Mouse (Mus musculus) spleen, embryonic (tissue): ENCODE results near the gene Tln1.
"Not testable (repeated sequence)": the region's sequence is repeated elsewhere in the genome, so short reads cannot be mapped to it uniquely, and the experiment has no call there.

Source experiments
- CTCF ChIA-PET: fragments of 350-600 bp; sonication (Branson Sonifier 250); formaldehyde crosslinking; loops from one replicate; lab custom pipeline; 2022; lab: Charles Lee

Gene Tln1

GRCm38 (mm10) chr4:43561997-43562768 is at the start of gene Tln1, which contains the start of gene Creb3:
Gene Tln1 (minus strand): TSS chr4:43562691.
Gene Creb3 (plus strand): TSS chr4:43562332.
- CTCF ChIA-PET: interaction anchor here (1.5 kb wide), 1 partner anchor 10 kb away, joined by 5 read pairs; no protein-coding TSS in a partner anchor

- CTCF ChIA-PET: no interaction called here
Observed at GRCm38 (mm10) chr4:43604751-43605685, 42.5 kb upstream of the Tln1 start.

GRCm38 (mm10) chr4:43604099-43604498 is 41.6 kb upstream of the Tln1 start:
- CTCF ChIA-PET: no interaction called here

- CTCF ChIA-PET: no interaction called here
Observed at GRCm38 (mm10) chr4:43600195-43600934, 37.9 kb upstream of the Tln1 start.

GRCm38 (mm10) chr4:43598650-43599380 is 36.3 kb upstream of the Tln1 start:
- CTCF ChIA-PET: interaction anchor here (0.7 kb wide), 1 partner anchor 166 kb away, joined by 3 read pairs; no protein-coding TSS in a partner anchor

- CTCF ChIA-PET: no interaction called here
Observed at GRCm38 (mm10) chr4:43598200-43598599, 35.7 kb upstream of the Tln1 start.

- CTCF ChIA-PET: not testable (repeated sequence)
Observed at GRCm38 (mm10) chr4:43596597-43596996, 34.1 kb upstream of the Tln1 start.

GRCm38 (mm10) chr4:43593453-43593852 is 31.0 kb upstream of the Tln1 start:
- CTCF ChIA-PET: interaction anchor here (0.5 to 0.7 kb wide), 2 partner anchors 9 to 101 kb away, joined by 3 to 6 read pairs; partner anchors contain the start of gene Ccdc107

- CTCF ChIA-PET: no interaction called here
Observed at GRCm38 (mm10) chr4:43591961-43592360, 29.5 kb upstream of the Tln1 start.

- CTCF ChIA-PET: no interaction called here
Observed at GRCm38 (mm10) chr4:43591543-43591942, 29.1 kb upstream of the Tln1 start.

- CTCF ChIA-PET: no interaction called here
Observed at GRCm38 (mm10) chr4:43587681-43588080, 25.2 kb upstream of the Tln1 start.

- CTCF ChIA-PET: interaction anchor here (0.5 kb wide), 1 partner anchor 99 kb away, joined by 4 read pairs; no protein-coding TSS in a partner anchor
Observed at GRCm38 (mm10) chr4:43586411-43586810, 23.9 kb upstream of the Tln1 start.

- CTCF ChIA-PET: no interaction called here
Observed at GRCm38 (mm10) chr4:43585682-43586081, 23.2 kb upstream of the Tln1 start.

- CTCF ChIA-PET: no interaction called here
Observed at GRCm38 (mm10) chr4:43584444-43585416, 22.2 kb upstream of the Tln1 start, which contains the start of gene Msmp. Gene Msmp (minus strand): TSS chr4:43584494.

GRCm38 (mm10) chr4:43583421-43583820 is 20.9 kb upstream of the Tln1 start:
- CTCF ChIA-PET: no interaction called here

- CTCF ChIA-PET: no interaction called here
Observed at GRCm38 (mm10) chr4:43582241-43582640, 19.8 kb upstream of the Tln1 start.

GRCm38 (mm10) chr4:43581381-43581780 is 18.9 kb upstream of the Tln1 start:
- CTCF ChIA-PET: no interaction called here

- CTCF ChIA-PET: no interaction called here
Observed at GRCm38 (mm10) chr4:43580721-43581120, 18.2 kb upstream of the Tln1 start.

- CTCF ChIA-PET: interaction anchor here (0.6 kb wide), 1 partner anchor 647 kb away, joined by 6 read pairs; no protein-coding TSS in a partner anchor
Observed at GRCm38 (mm10) chr4:43579731-43580130, 17.2 kb upstream of the Tln1 start.
